Mouse (Mus musculus) intestine, postnatal 0 days (tissue): Measurements from ENCODE around the gene Crocc2. TPM values are rescaled to one million over a fixed set of nuclear protein-coding genes. Genes with fewer than 3 reads are reported as not detected.

Experiments
- ATAC-seq: fragments of 200-750 bp; cut with Nextera tagmentation; 2 replicates; pipeline ENCODE4 v1.8.0; 2017; ENCODE audit warnings: mild to moderate bottlenecking, moderate TSS enrichment, moderate library complexity
- H3K27ac ChIP-seq: fragments of 300-500 bp; sonication (generic); 2 replicates; pipeline ENCODE4 v1.5.1; 2014; ENCODE audit warnings: mild to moderate bottlenecking, low read depth, low read length, moderate library complexity
- H3K27me3 ChIP-seq: fragments of 300-500 bp; sonication (generic); replicated peaks from 2 replicates; pipeline ENCODE4 v1.6.1; 2014; ENCODE audit warnings: low read length, mixed read lengths; ENCODE audit not compliant: control insufficient read depth, insufficient read depth
- H3K36me3 ChIP-seq: fragments of 300-500 bp; sonication (generic); 2 replicates; pipeline ENCODE4 v1.6.1; 2014; ENCODE audit warnings: mild to moderate bottlenecking, moderate library complexity; ENCODE audit not compliant: control insufficient read depth, insufficient read depth
- H3K4me1 ChIP-seq: fragments of 300-500 bp; sonication (generic); replicated peaks from 2 replicates; pipeline ENCODE4 v1.6.1; 2014; ENCODE audit warnings: antibody characterized with exemption, low read length, mixed read lengths; ENCODE audit not compliant: control insufficient read depth, insufficient read depth
- H3K4me2 ChIP-seq: fragments of 300-500 bp; sonication (generic); replicated peaks from 2 replicates; pipeline ENCODE4 v1.6.1; 2014; ENCODE audit warnings: low read depth, mild to moderate bottlenecking, moderate library complexity
- H3K4me3 ChIP-seq: fragments of 300-500 bp; sonication (generic); 2 replicates; pipeline ENCODE4 v1.5.1; 2014; ENCODE audit warnings: low read depth, low read length
- H3K9ac ChIP-seq: fragments of 300-500 bp; sonication (generic); 2 replicates; pipeline ENCODE4 v1.6.1; 2014; ENCODE audit warnings: mild to moderate bottlenecking, low read depth, low read length
- H3K9me3 ChIP-seq: fragments of 300-500 bp; sonication (generic); 2 replicates; pipeline ENCODE4 v1.6.1; 2016; ENCODE audit warnings: mixed run types; ENCODE audit not compliant: control insufficient read depth
- CTCF ChIP-seq: sonication (generic); IDR thresholded peaks from 2 replicates; pipeline ENCODE4 v1.5.1; 2016; ENCODE audit warnings: low read depth, mild to moderate bottlenecking, control low read depth, antibody characterized with exemption, moderate library complexity
- WGBS: fragments of 180-500 bp; shearing (Covaris S2); extraction: QIAGEN DNeasy Blood & Tissue Kit; methylation state at CpG from one replicate; pipeline ENCODE4 v1.1.7; 2014; 5-methylcytosine and 5-hydroxymethylcytosine counted together
- polyA plus RNA-seq: library from polyadenylated mRNA; unstranded; fragments of >200 nt; fragmentation: Nextera tagmentation; extraction: Ambion mirVana; gene quantifications from 2 replicates; pipeline ENCODE4 v1.2.1, GENCODE M21; 2015

Gene Crocc2
- polyA plus RNA-seq, 1 experiment from 2014 or later, result 0.04 TPM

DNA sequence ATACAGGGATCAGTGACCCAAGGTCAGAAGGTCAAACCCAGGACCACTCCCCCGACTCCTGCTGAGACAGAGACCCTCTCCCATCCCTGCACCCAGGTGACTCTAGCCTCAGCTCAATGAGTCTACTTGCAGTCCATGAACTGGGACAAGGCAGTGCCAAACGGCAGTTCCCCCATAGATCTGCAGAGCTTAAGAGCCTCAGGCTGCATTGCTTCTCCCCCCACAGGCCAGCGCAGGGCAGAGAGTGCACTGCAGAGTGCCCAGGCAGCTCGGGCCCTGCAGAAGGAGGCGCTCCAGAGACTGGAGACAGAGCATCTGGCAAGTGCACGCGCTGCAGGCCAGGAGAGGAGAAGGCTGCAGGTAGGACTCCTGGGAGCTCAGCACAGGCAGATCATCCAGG is 49.0 kb downstream of the Crocc2 start:
- Histone ChIP-seq H3K4me3 (no peak overlapping the region), H3K9ac (no peak overlapping the region), H3K4me1 (no peaks in the 10 kb centered on the region), H3K9me3 (no peaks in the 10 kb centered on the region), H3K4me2 (no peak overlapping the region), H3K36me3 (no peaks in the 10 kb centered on the region), H3K27me3 (no peaks in the 10 kb centered on the region), H3K27ac (no peak overlapping the region)
- no peak for ATAC-seq
- WGBS, result 74% methylated on average over 7 of the region's 7 CpGs
- no peak for TF ChIP-seq CTCF

- Histone ChIP-seq H3K36me3 (no peaks in the 10 kb centered on the region), H3K4me3 (no peak overlapping the region), H3K9ac (no peak overlapping the region), H3K4me1 (0 out of 2 replicates have a peak, but pooled peaks cover 7% of the 10 kb centered on the region), H3K9me3 (no peaks in the 10 kb centered on the region), H3K4me2 (no peak overlapping the region), H3K27ac (no peak overlapping the region), H3K27me3 (peaks cover 3% of the 10 kb centered on the region; the same call in 1 of the 2 replicates)
- no peak for TF ChIP-seq CTCF
- no peak for ATAC-seq
- 66% methylated on average over 7 of the region's 7 CpGs for WGBS
These were observed 52.3 kb downstream of the Crocc2 start for GRCm38 (mm10) chr1:93220776-93221175.

- Histone ChIP-seq H3K27me3 (peaks cover 3% of the 10 kb centered on the region; the same call in 1 of the 2 replicates), H3K4me1 (0 out of 2 replicates have a peak, but pooled peaks cover 7% of the 10 kb centered on the region), H3K4me3 (no peak overlapping the region), H3K9me3 (no peaks in the 10 kb centered on the region), H3K27ac (no peak overlapping the region), H3K4me2 (no peak overlapping the region), H3K9ac (no peak overlapping the region), H3K36me3 (no peaks in the 10 kb centered on the region)
- TF ChIP-seq CTCF, result peak; percentile 90
- 0 out of 2 replicates have a peak, but pooled peaks have one; percentile 47 for ATAC-seq
- 6% methylated on average over 18 of the region's 18 CpGs for WGBS
These were observed 55.4 kb downstream of the Crocc2 start for GRCm38 (mm10) chr1:93223972-93224371.

GRCm38 (mm10) chr1:93225226-93225625 is 56.7 kb downstream of the Crocc2 start:
- Histone ChIP-seq H3K4me1 (0 out of 2 replicates have a peak, but pooled peaks cover 7% of the 10 kb centered on the region), H3K27ac (no peak overlapping the region), H3K9me3 (no peaks in the 10 kb centered on the region), H3K4me2 (no peak overlapping the region), H3K9ac (no peak overlapping the region), H3K36me3 (no peaks in the 10 kb centered on the region), H3K27me3 (peaks cover 3% of the 10 kb centered on the region; the same call in 1 of the 2 replicates), H3K4me3 (no peak overlapping the region)
- peak; percentile 32; the same call in 1 of the 2 replicates for ATAC-seq
- no peak for TF ChIP-seq CTCF
- 16% methylated on average over 4 of the region's 4 CpGs for WGBS

DNA sequence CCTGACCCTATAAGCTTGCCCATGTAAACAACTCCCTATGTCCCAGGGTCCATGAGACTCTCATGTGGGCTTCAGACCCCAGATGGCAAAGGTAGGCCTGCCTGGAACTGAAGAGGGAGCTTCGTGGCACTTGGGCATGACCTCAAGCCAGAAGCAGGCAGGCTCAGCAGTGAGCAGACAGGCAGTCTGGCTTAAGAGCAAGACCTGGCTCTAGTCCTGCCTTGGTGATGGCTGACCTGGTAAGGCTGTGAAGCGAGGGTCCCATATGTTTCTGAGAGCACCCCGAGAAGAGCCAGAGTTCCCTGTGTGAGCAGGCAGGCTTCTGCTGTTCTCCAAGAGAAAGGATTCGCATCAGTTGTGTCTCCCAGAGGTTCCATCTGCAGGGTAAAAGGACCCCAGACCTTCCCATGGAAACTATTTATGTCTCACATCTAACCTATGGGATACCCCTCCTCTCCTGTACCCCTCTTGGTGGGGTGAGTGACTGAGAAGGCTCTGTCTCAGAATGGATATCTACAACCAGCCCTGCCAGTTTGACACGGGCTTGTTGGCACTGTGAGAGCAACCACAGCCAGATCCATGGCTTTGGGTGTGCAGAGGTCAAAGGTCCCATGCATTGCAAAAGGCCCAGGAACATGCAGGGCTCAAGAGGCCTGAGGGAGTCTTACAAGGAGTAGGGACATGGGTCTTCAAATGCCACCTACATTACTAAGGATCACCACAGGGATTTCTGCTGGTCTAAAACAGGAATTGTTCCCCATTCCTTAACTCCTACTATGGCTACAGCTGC is 57.4 kb downstream of the Crocc2 start:
- Histone ChIP-seq H3K4me3 (no peak overlapping the region), H3K4me1 (0 out of 2 replicates have a peak, but pooled peaks cover 7% of the 10 kb centered on the region), H3K27ac (no peak overlapping the region), H3K36me3 (no peaks in the 10 kb centered on the region), H3K9me3 (no peaks in the 10 kb centered on the region), H3K9ac (no peak overlapping the region), H3K27me3 (peaks cover 3% of the 10 kb centered on the region; the same call in 1 of the 2 replicates), H3K4me2 (no peak overlapping the region)
- ATAC-seq, result peak; percentile 42; the same call in 1 of the 2 replicates
- no peak for TF ChIP-seq CTCF
- WGBS, result 81% methylated on average over 5 of the region's 5 CpGs

DNA sequence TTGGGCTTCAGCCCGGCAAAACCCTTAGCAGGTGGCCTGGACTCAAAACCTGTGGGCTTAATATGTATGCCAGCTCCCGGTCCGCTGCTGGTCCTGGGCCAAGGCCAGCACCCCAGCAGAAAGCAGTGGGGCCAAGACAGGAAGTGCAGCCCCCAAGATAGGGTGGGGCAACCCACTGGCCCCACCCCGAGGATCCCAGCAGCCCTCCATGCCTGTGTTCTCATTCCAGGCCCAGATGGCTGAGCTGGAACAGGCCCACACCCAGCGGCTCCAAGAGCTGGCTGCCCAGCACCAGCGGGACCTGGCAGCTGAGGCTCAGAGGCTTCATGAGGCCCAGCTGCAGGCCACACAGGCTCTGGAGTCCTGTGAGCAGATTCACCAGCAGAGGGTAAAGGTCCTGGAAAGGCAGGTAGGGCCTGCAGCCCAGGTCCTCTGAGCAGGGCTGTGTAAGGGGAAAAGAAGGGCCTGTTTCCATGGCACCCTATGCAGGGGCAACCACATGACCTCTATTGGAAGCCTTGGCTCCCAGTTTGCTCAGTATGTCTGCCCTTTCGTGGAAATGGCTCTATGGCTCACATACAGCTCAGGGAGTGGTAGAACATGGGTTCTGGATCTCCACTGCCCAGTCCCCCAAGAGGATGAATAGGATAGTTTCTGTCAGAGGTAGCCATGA is 58.9 kb downstream of the Crocc2 start:
- no peak overlapping the region for H3K27ac ChIP-seq
- peaks cover 3% of the 10 kb centered on the region; the same call in 1 of the 2 replicates for H3K27me3 ChIP-seq
- no peak overlapping the region for H3K9ac ChIP-seq
- TF ChIP-seq CTCF, result no peak
- 0 out of 2 replicates have a peak, but pooled peaks cover 7% of the 10 kb centered on the region for H3K4me1 ChIP-seq
- no peak overlapping the region for H3K4me3 ChIP-seq
- H3K4me2 ChIP-seq, result no peak overlapping the region
- 77% methylated on average over 7 of the region's 7 CpGs for WGBS
- H3K36me3 ChIP-seq, result no peaks in the 10 kb centered on the region
- ATAC-seq, result no peak
- no peaks in the 10 kb centered on the region for H3K9me3 ChIP-seq
